Mouse (Mus musculus) erythroblast, adult 5-6 weeks (primary cell): ENCODE data around the gene Olfr389. TPM values are rescaled to one million over a fixed set of nuclear protein-coding genes. Genes with fewer than 3 reads are reported as not detected.

ENCODE experiments used
- ATAC-seq: replicated peaks from 2 replicates; pipeline ENCODE4 v1.8.0; 2016; ENCODE audit warnings: moderate number of reproducible peaks, mild to moderate bottlenecking, moderate TSS enrichment, inconsistent platforms; ENCODE audit not compliant: poor library complexity, low FRiP score, severe bottlenecking
- total RNA-seq, 2 experiments: library from RNA; stranded (forward) in 1 of 2; stranded (reverse) in 1 of 2; fragments of 150-400 nt in 1 of 2; fragments of 200-764, 138-1000 nt in 1 of 2; gene quantifications; 2 replicates each; pipeline versions ENCODE4 v1.2.3 to v1.2.4; 2015 to 2017; ENCODE audit warnings: low replicate concordance in 2 of 2

The Olfr389 gene
- not detected in 2 replicates for total RNA-seq (2015; ENCODE audit: low replicate concordance)
- total RNA-seq (2017; ENCODE audit: low replicate concordance) = not detected in 2 replicates

DNA sequence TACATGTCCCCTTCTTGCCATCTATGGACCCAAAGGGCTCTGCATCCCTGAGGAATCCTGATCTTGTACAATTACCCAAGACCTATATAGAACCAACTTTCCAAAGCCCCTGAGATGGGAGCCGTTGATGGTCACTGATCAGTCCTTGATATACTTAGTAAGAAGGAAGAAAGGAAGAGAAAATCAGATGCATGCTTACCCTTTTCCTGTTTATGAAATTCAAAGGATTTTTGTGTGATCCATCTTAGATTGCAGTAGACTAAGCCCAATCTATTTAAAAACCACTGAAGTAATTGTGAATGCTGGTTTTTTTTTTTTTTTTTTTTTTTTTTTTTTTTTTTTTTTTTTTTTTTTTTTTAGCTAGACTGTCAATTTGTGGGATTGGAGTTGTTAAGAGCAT lies at the start of gene Olfr389:
TSS of gene Olfr389 (minus strand) at position 101 of the 400 bp plus-strand sequence.
- no peak for ATAC-seq

DNA sequence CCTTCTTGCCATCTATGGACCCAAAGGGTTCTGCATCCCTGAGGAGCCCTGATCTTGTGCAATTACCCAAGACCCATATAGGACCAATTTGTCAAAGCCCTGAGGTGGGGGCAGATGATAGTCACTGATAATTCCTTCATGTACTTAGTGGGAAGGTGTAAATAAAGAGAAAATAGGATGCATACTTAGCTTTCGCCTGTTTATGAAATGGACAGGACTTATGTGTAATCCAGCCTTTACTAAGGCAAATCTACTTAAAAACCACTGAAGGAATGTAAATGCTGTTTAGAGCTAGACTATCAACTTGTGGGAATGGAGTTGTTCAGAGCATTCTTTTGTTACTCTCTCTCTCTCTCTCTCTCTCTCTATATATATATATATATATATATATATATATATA lies 36.4 kb upstream of the Olfr389 start, which contains the start of gene Olfr392:
TSS of gene Olfr392 (minus strand) at position 101 of the 400 bp plus-strand sequence.
- ATAC-seq = no peak

DNA sequence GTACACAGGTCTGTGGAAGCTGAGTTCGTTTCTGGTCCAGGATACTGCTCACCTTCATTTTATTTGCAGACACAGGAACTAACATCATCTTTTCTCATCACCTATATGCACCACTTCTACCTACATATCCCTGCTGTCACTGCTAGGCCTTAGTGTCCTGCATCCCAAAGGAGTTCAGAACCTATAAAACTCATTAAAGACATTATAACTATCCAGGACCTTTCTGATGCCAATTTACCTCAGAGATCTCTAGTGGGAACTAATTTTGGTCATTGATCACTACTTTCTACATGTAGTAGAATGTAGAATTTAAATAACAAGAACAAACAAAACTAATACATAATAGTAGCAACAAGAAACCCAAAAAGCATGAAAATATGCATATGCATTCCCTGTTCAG lies 22.4 kb upstream of the Olfr389 start, which contains the start of gene Olfr391-ps:
TSS of gene Olfr391-ps (minus strand) at position 101 of the 400 bp plus-strand sequence.
- ATAC-seq = no peak

DNA sequence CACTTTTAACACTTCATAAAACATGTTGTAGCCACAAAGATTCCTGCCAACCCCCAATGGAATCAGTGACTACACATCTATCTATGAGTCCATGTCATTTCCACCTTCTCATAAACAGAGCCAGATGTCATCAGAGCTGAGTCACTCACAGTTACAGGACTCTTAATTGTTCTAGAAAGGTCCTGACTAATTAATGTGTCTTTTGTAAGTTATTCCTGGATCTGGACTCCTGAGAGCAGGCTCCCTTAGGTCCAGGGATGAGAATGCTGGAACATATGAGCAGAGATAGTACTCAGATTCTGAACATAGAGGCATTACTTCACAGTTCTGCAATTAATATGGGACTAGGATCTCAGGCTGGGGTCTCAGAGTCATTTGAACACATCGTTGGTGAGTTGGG lies 2.2 kb upstream of the Olfr389 start, which contains the start of gene Olfr390:
TSS of gene Olfr390 (plus strand) at position 301 of the 400 bp plus-strand sequence.
- ATAC-seq = no peak

DNA sequence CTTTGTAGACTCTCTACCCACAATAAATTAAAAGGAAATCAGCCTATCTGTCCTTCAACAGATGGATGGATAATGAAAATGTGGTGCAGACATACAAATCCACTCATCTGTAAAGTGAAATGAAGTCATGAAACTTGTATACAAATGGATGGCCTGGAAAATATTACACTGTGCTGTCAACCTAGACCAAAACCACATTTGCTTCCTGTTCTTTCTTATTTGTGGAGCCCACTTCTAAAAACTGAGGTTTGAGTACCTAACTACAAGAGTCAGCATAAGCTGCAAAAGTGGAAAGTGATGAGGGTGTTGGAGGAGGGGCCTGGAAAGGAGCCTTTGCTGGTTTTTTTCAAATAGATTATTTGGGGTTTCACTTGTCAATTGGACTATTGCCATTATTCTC lies 21.4 kb downstream of the Olfr389 start:
- ATAC-seq = no peak

Other genes with a start within 250 kb of the Olfr389 start
- not detected in 2 replicates for gene Olfr385, start 187.7 kb downstream of the Olfr389 start, total RNA-seq (2015; ENCODE audit: low replicate concordance)
- gene Olfr385, start 187.7 kb downstream of the Olfr389 start, total RNA-seq (2017; ENCODE audit: low replicate concordance) = not detected in 2 replicates
- not detected in 2 replicates for gene Olfr384, start 182.1 kb downstream of the Olfr389 start, total RNA-seq (2015; ENCODE audit: low replicate concordance)
- not detected in 2 replicates for gene Olfr384, start 182.1 kb downstream of the Olfr389 start, total RNA-seq (2017; ENCODE audit: low replicate concordance)
- not detected in 2 replicates for gene Zfp735, start 91.9 kb downstream of the Olfr389 start, total RNA-seq (2015; ENCODE audit: low replicate concordance)
- gene Zfp735, start 91.9 kb downstream of the Olfr389 start, total RNA-seq (2017; ENCODE audit: low replicate concordance) = not detected in 2 replicates
- gene Olfr390, start 2.3 kb upstream of the Olfr389 start, total RNA-seq (2015; ENCODE audit: low replicate concordance) = not detected in 2 replicates
- gene Olfr390, start 2.3 kb upstream of the Olfr389 start, total RNA-seq (2017; ENCODE audit: low replicate concordance) = not detected in 2 replicates
- gene Olfr391-ps, start 22.3 kb upstream of the Olfr389 start, total RNA-seq (2015; ENCODE audit: low replicate concordance) = not detected in 2 replicates
- gene Olfr391-ps, start 22.3 kb upstream of the Olfr389 start, total RNA-seq (2017; ENCODE audit: low replicate concordance) = not detected in 2 replicates
- gene Olfr392, start 36.3 kb upstream of the Olfr389 start, total RNA-seq (2015; ENCODE audit: low replicate concordance) = not detected in 2 replicates
- gene Olfr392, start 36.3 kb upstream of the Olfr389 start, total RNA-seq (2017; ENCODE audit: low replicate concordance) = 0.51 TPM in 1 of 2 replicates, not detected in the other
- gene Olfr393, start 70.7 kb upstream of the Olfr389 start, total RNA-seq (2015; ENCODE audit: low replicate concordance) = not detected in 2 replicates
- not detected in 2 replicates for gene Olfr393, start 70.7 kb upstream of the Olfr389 start, total RNA-seq (2017; ENCODE audit: low replicate concordance)
- not detected in 2 replicates for gene Olfr394, start 110.1 kb upstream of the Olfr389 start, total RNA-seq (2015; ENCODE audit: low replicate concordance)
- under 0.01 TPM in 1 of 2 replicates, not detected in the other for gene Olfr394, start 110.1 kb upstream of the Olfr389 start, total RNA-seq (2017; ENCODE audit: low replicate concordance)
- not detected in 2 replicates for gene Olfr395, start 128.6 kb upstream of the Olfr389 start, total RNA-seq (2015; ENCODE audit: low replicate concordance)
- not detected in 2 replicates for gene Olfr395, start 128.6 kb upstream of the Olfr389 start, total RNA-seq (2017; ENCODE audit: low replicate concordance)
- not detected in 2 replicates for gene Olfr23, start 156.0 kb upstream of the Olfr389 start, total RNA-seq (2015; ENCODE audit: low replicate concordance)
- not detected in 2 replicates for gene Olfr23, start 156.0 kb upstream of the Olfr389 start, total RNA-seq (2017; ENCODE audit: low replicate concordance)
- not detected in 2 replicates for gene Olfr397, start 180.1 kb upstream of the Olfr389 start, total RNA-seq (2015; ENCODE audit: low replicate concordance)
- 0.28 TPM in 1 of 2 replicates, not detected in the other for gene Olfr397, start 180.1 kb upstream of the Olfr389 start, total RNA-seq (2017; ENCODE audit: low replicate concordance)
- not detected in 2 replicates for gene Olfr398, start 209.7 kb upstream of the Olfr389 start, total RNA-seq (2015; ENCODE audit: low replicate concordance)
- not detected in 2 replicates for gene Olfr398, start 209.7 kb upstream of the Olfr389 start, total RNA-seq (2017; ENCODE audit: low replicate concordance)